Mouse (Mus musculus) intestine, postnatal 0 days (tissue): Measurements from ENCODE around the gene Tpcn2. TPM values are rescaled to one million over a fixed set of nuclear protein-coding genes. Genes with fewer than 3 reads are reported as not detected.
A peak's percentile ranks its signal among the peaks of the same experiment; 100 is the strongest.

Experiments used
- ATAC-seq: fragments of 200-750 bp; cut with Nextera tagmentation; 2 replicates; pipeline ENCODE4 v1.8.0; 2017; ENCODE audit warnings: mild to moderate bottlenecking, moderate TSS enrichment, moderate library complexity
- H3K27ac ChIP-seq: fragments of 300-500 bp; sonication (generic); 2 replicates; pipeline ENCODE4 v1.5.1; 2014; ENCODE audit warnings: mild to moderate bottlenecking, low read depth, low read length, moderate library complexity
- H3K27me3 ChIP-seq: fragments of 300-500 bp; sonication (generic); replicated peaks from 2 replicates; pipeline ENCODE4 v1.6.1; 2014; ENCODE audit warnings: low read length, mixed read lengths; ENCODE audit not compliant: control insufficient read depth, insufficient read depth
- H3K36me3 ChIP-seq: fragments of 300-500 bp; sonication (generic); 2 replicates; pipeline ENCODE4 v1.6.1; 2014; ENCODE audit warnings: mild to moderate bottlenecking, moderate library complexity; ENCODE audit not compliant: control insufficient read depth, insufficient read depth
- H3K4me1 ChIP-seq: fragments of 300-500 bp; sonication (generic); replicated peaks from 2 replicates; pipeline ENCODE4 v1.6.1; 2014; ENCODE audit warnings: antibody characterized with exemption, low read length, mixed read lengths; ENCODE audit not compliant: control insufficient read depth, insufficient read depth
- H3K4me2 ChIP-seq: fragments of 300-500 bp; sonication (generic); replicated peaks from 2 replicates; pipeline ENCODE4 v1.6.1; 2014; ENCODE audit warnings: low read depth, mild to moderate bottlenecking, moderate library complexity
- H3K4me3 ChIP-seq: fragments of 300-500 bp; sonication (generic); 2 replicates; pipeline ENCODE4 v1.5.1; 2014; ENCODE audit warnings: low read depth, low read length
- H3K9ac ChIP-seq: fragments of 300-500 bp; sonication (generic); 2 replicates; pipeline ENCODE4 v1.6.1; 2014; ENCODE audit warnings: mild to moderate bottlenecking, low read depth, low read length
- H3K9me3 ChIP-seq: fragments of 300-500 bp; sonication (generic); 2 replicates; pipeline ENCODE4 v1.6.1; 2016; ENCODE audit warnings: mixed run types; ENCODE audit not compliant: control insufficient read depth
- CTCF ChIP-seq: sonication (generic); IDR thresholded peaks from 2 replicates; pipeline ENCODE4 v1.5.1; 2016; ENCODE audit warnings: low read depth, mild to moderate bottlenecking, control low read depth, antibody characterized with exemption, moderate library complexity
- WGBS: fragments of 180-500 bp; shearing (Covaris S2); extraction: QIAGEN DNeasy Blood & Tissue Kit; methylation state at CpG from one replicate; pipeline ENCODE4 v1.1.7; 2014; 5-methylcytosine and 5-hydroxymethylcytosine counted together
- polyA plus RNA-seq: library from polyadenylated mRNA; unstranded; fragments of >200 nt; fragmentation: Nextera tagmentation; extraction: Ambion mirVana; gene quantifications from 2 replicates; pipeline ENCODE4 v1.2.1, GENCODE M21; 2015

Tpcn2 gene
- polyA plus RNA-seq, 1 experiment from 2014 or later = 7.6 TPM

GRCm38 (mm10) chr7:145253986-145254630 lies 29.7 kb downstream of the Tpcn2 start:
- no peak overlapping the region for H3K4me2 ChIP-seq
- peaks cover 49% of the 10 kb centered on the region for H3K36me3 ChIP-seq
- TF ChIP-seq CTCF = no peak
- ATAC-seq = no peak
- H3K4me1 ChIP-seq = no peaks in the 10 kb centered on the region
- WGBS = 71% methylated on average over 3 of the region's 3 CpGs
- H3K27ac ChIP-seq = no peak overlapping the region
- no peak overlapping the region for H3K9ac ChIP-seq
- no peak overlapping the region for H3K4me3 ChIP-seq
- H3K27me3 ChIP-seq = no peaks in the 10 kb centered on the region
- no peaks in the 10 kb centered on the region for H3K9me3 ChIP-seq

- Histone ChIP-seq H3K4me1 (no peaks in the 10 kb centered on the region), H3K9me3 (no peaks in the 10 kb centered on the region), H3K4me3 (no peak overlapping the region), H3K36me3 (peaks cover 40% of the 10 kb centered on the region), H3K9ac (no peak overlapping the region), H3K27ac (no peak overlapping the region), H3K4me2 (no peak overlapping the region), H3K27me3 (no peaks in the 10 kb centered on the region)
- WGBS = 28% methylated on average over 8 of the region's 8 CpGs
- peak; percentile 94 for TF ChIP-seq CTCF
- peak; percentile 43 for ATAC-seq
Observed at GRCm38 (mm10) chr7:145252715-145253476, 30.9 kb downstream of the Tpcn2 start.

- peaks cover 14% of the 10 kb centered on the region for H3K36me3 ChIP-seq
- H3K4me3 ChIP-seq = no peak overlapping the region
- no peak overlapping the region for H3K9ac ChIP-seq
- no peak overlapping the region for H3K27ac ChIP-seq
- no peaks in the 10 kb centered on the region for H3K9me3 ChIP-seq
- WGBS = 66% methylated on average over 9 of the region's 9 CpGs
- no peaks in the 10 kb centered on the region for H3K4me1 ChIP-seq
- ATAC-seq = no peak
- H3K27me3 ChIP-seq = no peaks in the 10 kb centered on the region
- no peak for TF ChIP-seq CTCF
- H3K4me2 ChIP-seq = no peak overlapping the region
Observed at GRCm38 (mm10) chr7:145250225-145250624, 33.6 kb downstream of the Tpcn2 start.

GRCm38 (mm10) chr7:145248911-145249310 lies 34.9 kb downstream of the Tpcn2 start:
- ATAC-seq = no peak
- TF ChIP-seq CTCF = no peak
- Histone ChIP-seq H3K9me3 (no peaks in the 10 kb centered on the region), H3K4me2 (no peak overlapping the region), H3K27me3 (no peaks in the 10 kb centered on the region), H3K4me1 (no peaks in the 10 kb centered on the region), H3K4me3 (no peak overlapping the region), H3K36me3 (peaks cover 2% of the 10 kb centered on the region; the same call in 1 of the 2 replicates), H3K9ac (no peak overlapping the region), H3K27ac (no peak overlapping the region)
- 74% methylated on average over 2 of the region's 2 CpGs for WGBS

GRCm38 (mm10) chr7:145242851-145243712 lies 40.7 kb downstream of the Tpcn2 start:
- ATAC-seq = peak; percentile 60; the same call in 1 of the 2 replicates
- Histone ChIP-seq H3K36me3 (no peaks in the 10 kb centered on the region), H3K4me3 (no peak overlapping the region), H3K27ac (no peak overlapping the region), H3K9ac (no peak overlapping the region), H3K27me3 (no peaks in the 10 kb centered on the region), H3K9me3 (no peaks in the 10 kb centered on the region), H3K4me1 (no peaks in the 10 kb centered on the region), H3K4me2 (no peak overlapping the region)
- TF ChIP-seq CTCF = peak; percentile 100
- WGBS = 18% methylated on average over 9 of the region's 9 CpGs

GRCm38 (mm10) chr7:145242028-145242427 lies 41.8 kb downstream of the Tpcn2 start:
- ATAC-seq = no peak
- Histone ChIP-seq H3K4me3 (no peak overlapping the region), H3K4me1 (no peaks in the 10 kb centered on the region), H3K9me3 (no peaks in the 10 kb centered on the region), H3K27me3 (no peaks in the 10 kb centered on the region), H3K9ac (no peak overlapping the region), H3K4me2 (no peak overlapping the region), H3K36me3 (no peaks in the 10 kb centered on the region), H3K27ac (no peak overlapping the region)
- TF ChIP-seq CTCF = no peak
- WGBS = 82% methylated on average over 9 of the region's 9 CpGs
